Mouse (Mus musculus) liver, embryonic 12.5 days (tissue): ENCODE data around the gene Kcnq1. TPM values are rescaled to one million over a fixed set of nuclear protein-coding genes. Genes with fewer than 3 reads are reported as not detected.

Experiments used
- ATAC-seq: fragments of 200-750 bp; cut with Nextera tagmentation; 2 replicates; pipeline ENCODE4 v1.8.0; 2017; ENCODE audit warnings: moderate number of reproducible peaks, mild to moderate bottlenecking, moderate library complexity
- H3K27ac ChIP-seq: fragments of 300-500 bp; sonication (generic); 2 replicates; pipeline ENCODE4 v1.5.1; 2016; ENCODE audit warnings: mild to moderate bottlenecking
- H3K27me3 ChIP-seq: fragments of 300-500 bp; sonication (generic); replicated peaks from 2 replicates; pipeline ENCODE4 v1.6.1; 2016; ENCODE audit warnings: mild to moderate bottlenecking, moderate library complexity
- H3K36me3 ChIP-seq: fragments of 300-500 bp; sonication (generic); 2 replicates; pipeline ENCODE4 v1.6.1; 2016; ENCODE audit warnings: mild to moderate bottlenecking, moderate library complexity
- H3K4me1 ChIP-seq: fragments of 300-500 bp; sonication (generic); 2 replicates; pipeline ENCODE4 v1.6.1; 2016
- H3K4me2 ChIP-seq: fragments of 300-500 bp; sonication (generic); 2 replicates; pipeline ENCODE4 v1.6.1; 2016; ENCODE audit warnings: mild to moderate bottlenecking, moderate library complexity
- H3K4me3 ChIP-seq: fragments of 300-500 bp; sonication (generic); 2 replicates; pipeline ENCODE4 v1.5.1; 2016; ENCODE audit warnings: mild to moderate bottlenecking, moderate library complexity
- H3K9ac ChIP-seq: fragments of 300-500 bp; sonication (generic); 2 replicates; pipeline ENCODE4 v1.6.1; 2016; ENCODE audit warnings: mild to moderate bottlenecking, moderate library complexity
- H3K9me3 ChIP-seq: fragments of 300-500 bp; sonication (generic); replicated peaks from 2 replicates; pipeline ENCODE4 v1.6.1; 2016; ENCODE audit warnings: mild to moderate bottlenecking, moderate library complexity
- WGBS: fragments of 180-500 bp; shearing (Covaris S2); methylation state at CpG from one replicate; pipeline ENCODE4 v1.1.7; 2016; ENCODE audit not compliant: insufficient replicate concordance; 5-methylcytosine and 5-hydroxymethylcytosine counted together
- polyA plus RNA-seq: library from polyadenylated mRNA; unstranded; fragments of >200 nt; fragmentation: Nextera tagmentation; extraction: Ambion mirVana; gene quantifications from 2 replicates; pipeline ENCODE4 v1.2.1, GENCODE M21; 2016

Gene Kcnq1
- polyA plus RNA-seq, 1 experiment from 2014 or later: 0.21 TPM

DNA sequence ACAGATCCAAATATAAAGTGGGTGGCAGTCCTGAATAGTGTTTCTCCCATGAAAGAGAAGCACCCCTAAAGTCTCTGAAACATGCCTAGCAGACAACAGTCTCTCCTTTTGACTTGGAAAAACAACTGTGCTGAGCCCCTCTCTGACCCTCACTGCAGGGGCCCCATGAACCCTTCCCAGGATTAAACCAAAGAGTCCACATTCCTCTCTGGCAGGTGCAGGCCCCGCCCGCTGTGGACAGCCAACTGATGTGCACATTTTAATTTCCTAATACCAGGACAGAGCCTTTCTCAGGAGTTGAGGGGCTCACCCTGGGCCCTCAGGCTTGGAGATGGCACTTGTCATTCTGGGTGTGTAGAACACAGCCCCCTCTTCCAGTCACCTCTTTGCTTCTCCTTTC, 148.7 kb downstream of the Kcnq1 start:
- Histone ChIP-seq H3K9me3 (peaks cover 32% of the 10 kb centered on the region), H3K27me3 (no peaks in the 10 kb centered on the region), H3K4me3 (no peak overlapping the region), H3K9ac (no peak overlapping the region), H3K4me1 (no peaks in the 10 kb centered on the region), H3K4me2 (no peak overlapping the region), H3K36me3 (peaks cover 62% of the 10 kb centered on the region), H3K27ac (no peak overlapping the region)
- WGBS: 96% methylated on average over 2 of the region's 2 CpGs
- no peak for ATAC-seq

DNA sequence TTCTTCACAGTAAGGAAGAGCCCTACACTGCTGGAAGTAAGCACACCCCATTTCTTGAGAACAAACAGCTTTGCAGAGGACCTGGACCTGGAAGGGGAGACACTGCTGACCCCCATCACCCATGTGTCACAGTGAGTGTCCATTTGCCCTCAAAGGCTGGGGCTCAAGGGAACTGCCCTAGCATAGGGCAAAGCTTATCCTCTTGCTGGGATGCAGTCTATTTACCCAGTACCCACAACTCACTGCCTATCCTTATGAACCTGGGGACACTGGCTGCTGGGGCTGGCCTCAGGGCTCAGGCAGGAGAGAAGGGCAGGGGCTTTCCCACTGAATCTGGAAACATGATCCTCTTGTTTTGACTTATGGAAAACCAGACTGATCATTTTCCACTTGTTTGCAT, 155.1 kb downstream of the Kcnq1 start:
- Histone ChIP-seq H3K4me1 (no peaks in the 10 kb centered on the region), H3K9me3 (no peaks in the 10 kb centered on the region), H3K27me3 (no peaks in the 10 kb centered on the region), H3K4me2 (no peak overlapping the region), H3K4me3 (no peak overlapping the region), H3K27ac (no peak overlapping the region), H3K9ac (no peak overlapping the region), H3K36me3 (peaks cover 17% of the 10 kb centered on the region; the same call in 1 of the 2 replicates)
- ATAC-seq: no peak

DNA sequence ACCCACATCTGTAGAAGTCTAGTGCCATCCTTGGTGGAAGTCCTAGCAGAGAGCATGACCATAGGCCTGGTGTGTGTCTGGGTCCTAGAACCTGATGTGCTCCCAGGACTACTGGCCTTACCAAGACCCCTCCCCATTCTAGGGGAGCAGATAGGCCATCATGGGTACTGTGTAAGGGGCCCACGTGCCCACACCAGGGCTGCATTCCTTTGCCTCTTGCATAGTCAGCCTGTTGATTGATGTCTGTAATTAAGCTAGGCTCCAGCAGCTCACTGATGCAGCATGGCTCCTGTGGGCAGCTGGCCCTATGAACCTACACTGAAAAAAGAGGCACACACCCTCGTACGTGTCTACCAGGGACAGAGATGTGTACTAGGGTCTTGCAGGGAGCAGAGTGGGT, 157.4 kb downstream of the Kcnq1 start:
- 0 out of 2 replicates have a peak, but pooled peaks cover 6% of the 10 kb centered on the region for H3K4me1 ChIP-seq
- 63% methylated on average over 3 of the region's 3 CpGs for WGBS
- H3K4me3 ChIP-seq: no peak overlapping the region

DNA sequence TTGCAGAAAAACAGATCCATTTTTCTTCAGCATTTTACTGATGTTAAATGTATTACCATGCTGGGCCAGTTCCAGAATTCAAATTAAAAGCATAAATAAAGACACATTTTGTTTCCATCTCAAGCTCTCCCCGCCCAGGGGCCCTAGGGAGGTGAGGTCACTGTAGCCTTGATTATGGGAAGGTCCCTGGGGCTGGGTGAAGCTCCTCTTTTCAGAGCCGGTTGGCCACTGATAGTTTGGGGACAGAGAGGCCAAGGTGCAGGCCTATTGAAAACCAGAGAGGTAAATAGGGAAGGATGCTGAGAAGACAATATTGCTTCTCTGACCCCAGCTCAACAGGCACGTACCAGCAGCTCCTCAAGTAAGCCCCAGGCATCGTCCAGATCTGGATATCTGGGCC, 157.8 kb downstream of the Kcnq1 start:
- no peak overlapping the region for H3K9ac ChIP-seq
- ATAC-seq: no peak
- no peak overlapping the region for H3K4me2 ChIP-seq
- H3K4me1 ChIP-seq: 0 out of 2 replicates have a peak, but pooled peaks cover 6% of the 10 kb centered on the region
- WGBS: 82% methylated on average over 4 of the region's 4 CpGs
- no peaks in the 10 kb centered on the region for H3K27me3 ChIP-seq
- H3K4me3 ChIP-seq: no peak overlapping the region
- 0 out of 2 replicates have a peak, but pooled peaks cover 5% of the 10 kb centered on the region for H3K36me3 ChIP-seq
- H3K9me3 ChIP-seq: no peaks in the 10 kb centered on the region
- no peak overlapping the region for H3K27ac ChIP-seq

More for the DNA sequence above, 157.4 kb downstream of the Kcnq1 start:
- H3K4me2 ChIP-seq: no peak overlapping the region
- no peak for ATAC-seq
- no peaks in the 10 kb centered on the region for H3K9me3 ChIP-seq
- H3K9ac ChIP-seq: no peak overlapping the region
- no peaks in the 10 kb centered on the region for H3K27me3 ChIP-seq
- peaks cover 5% of the 10 kb centered on the region; the same call in 1 of the 2 replicates for H3K36me3 ChIP-seq
- no peak overlapping the region for H3K27ac ChIP-seq

DNA sequence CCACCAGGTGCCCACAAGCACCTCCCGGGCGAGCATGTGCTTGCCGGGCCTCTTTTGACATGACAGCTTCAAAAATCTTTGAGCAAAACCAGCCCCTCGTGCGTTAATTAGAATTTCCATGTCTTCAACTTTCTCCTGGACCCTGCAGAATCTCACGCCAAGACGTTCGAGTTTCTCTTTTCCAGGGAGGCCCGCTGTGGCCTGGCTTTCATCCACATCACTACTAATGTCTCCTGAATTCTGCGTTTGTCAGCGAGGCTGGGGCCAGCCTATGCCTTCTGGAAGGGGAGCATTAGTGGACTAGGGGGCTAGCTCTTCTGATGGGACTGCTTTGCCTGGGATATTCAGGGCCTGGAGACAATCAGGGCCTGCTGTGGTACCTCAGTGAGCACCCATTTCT, 159.2 kb downstream of the Kcnq1 start:
- Histone ChIP-seq H3K4me2 (no peak overlapping the region), H3K4me1 (0 out of 2 replicates have a peak, but pooled peaks cover 6% of the 10 kb centered on the region), H3K27me3 (no peaks in the 10 kb centered on the region), H3K4me3 (no peak overlapping the region), H3K9me3 (no peaks in the 10 kb centered on the region), H3K36me3 (0 out of 2 replicates have a peak, but pooled peaks cover 7% of the 10 kb centered on the region), H3K27ac (no peak overlapping the region), H3K9ac (no peak overlapping the region)
- no peak for ATAC-seq
- WGBS: 74% methylated on average over 11 of the region's 11 CpGs

DNA sequence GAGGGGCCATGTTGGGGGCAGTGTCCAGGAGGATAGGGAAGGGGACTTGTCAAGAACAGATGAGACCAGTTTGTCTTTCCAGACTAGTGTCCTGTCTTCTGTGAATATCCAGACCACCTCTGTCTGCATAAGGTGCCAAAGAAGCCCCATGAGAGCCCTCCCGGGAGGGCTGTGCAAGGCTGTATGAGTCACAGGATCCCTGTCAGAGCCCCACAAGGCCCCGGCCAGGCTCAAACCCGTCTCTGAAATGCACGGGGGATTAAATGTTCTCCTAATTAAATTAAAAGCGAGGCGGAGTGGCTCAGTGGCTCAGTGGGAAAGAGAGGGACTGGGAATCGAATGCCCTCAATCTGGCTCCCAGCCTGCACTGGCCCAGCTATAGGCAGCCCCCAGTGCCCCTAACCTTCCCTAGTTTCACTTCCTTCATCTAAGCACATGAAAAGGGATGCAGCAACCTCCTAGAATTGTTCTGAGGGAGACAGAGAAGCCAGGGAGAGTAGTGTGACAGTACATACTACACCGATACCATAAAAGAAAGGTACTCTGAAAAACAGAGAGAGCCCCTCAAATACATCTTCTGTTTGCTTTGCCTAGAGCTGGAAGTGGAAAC, 159.8 kb downstream of the Kcnq1 start:
- no peak overlapping the region for H3K4me3 ChIP-seq
- H3K9ac ChIP-seq: no peak overlapping the region
- no peaks in the 10 kb centered on the region for H3K9me3 ChIP-seq
- H3K4me1 ChIP-seq: 0 out of 2 replicates have a peak, but pooled peaks cover 6% of the 10 kb centered on the region
- no peaks in the 10 kb centered on the region for H3K27me3 ChIP-seq
- WGBS: 62% methylated on average over 8 of the region's 8 CpGs
- ATAC-seq: no peak
- no peak overlapping the region for H3K27ac ChIP-seq
- H3K4me2 ChIP-seq: no peak overlapping the region
- 0 out of 2 replicates have a peak, but pooled peaks cover 7% of the 10 kb centered on the region for H3K36me3 ChIP-seq

DNA sequence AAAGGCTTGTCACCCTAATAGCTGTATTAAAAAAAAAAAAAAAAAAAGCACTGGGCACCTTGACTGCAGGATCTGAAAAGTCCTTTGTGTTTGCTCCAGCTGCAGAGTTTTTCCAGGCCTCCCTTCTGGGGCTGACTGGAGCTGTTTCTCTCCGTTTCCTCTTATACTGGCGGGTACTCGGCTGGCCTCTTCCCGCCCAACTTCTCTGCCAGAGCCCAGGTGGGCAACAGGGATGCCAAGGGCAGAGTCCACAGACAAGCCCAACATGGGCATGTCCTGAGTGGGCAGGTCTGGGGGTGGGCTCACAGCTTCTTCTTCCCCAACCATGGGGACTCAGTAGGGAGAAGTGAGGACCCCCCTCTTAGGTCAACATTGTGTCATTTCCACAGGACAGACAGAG, 167.6 kb downstream of the Kcnq1 start:
- Histone ChIP-seq H3K9me3 (no peaks in the 10 kb centered on the region), H3K36me3 (peaks cover 20% of the 10 kb centered on the region; the same call in 1 of the 2 replicates), H3K4me2 (no peak overlapping the region), H3K27ac (no peak overlapping the region), H3K4me3 (no peak overlapping the region), H3K9ac (no peak overlapping the region), H3K27me3 (no peaks in the 10 kb centered on the region), H3K4me1 (no peaks in the 10 kb centered on the region)
- no peak for ATAC-seq
- 81% methylated on average over 4 of the region's 4 CpGs for WGBS

DNA sequence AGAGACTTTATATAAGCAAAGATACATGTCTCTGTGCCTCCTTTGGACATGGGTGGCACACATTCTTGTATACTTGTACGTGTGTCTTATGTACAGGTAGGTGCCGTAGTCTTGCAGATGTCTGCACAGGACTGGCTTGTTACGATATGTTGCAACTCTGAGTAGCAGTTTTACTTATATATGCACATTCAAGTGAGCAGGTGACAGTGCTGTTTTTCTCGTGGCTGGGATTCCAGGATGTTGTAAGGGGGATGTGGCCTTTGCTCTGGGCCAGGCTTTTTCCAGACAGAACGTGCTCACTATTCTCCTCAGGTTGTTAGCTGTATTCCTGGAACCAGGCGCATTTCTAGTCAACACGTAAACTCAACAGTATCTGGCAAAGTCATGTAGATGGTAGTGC, 168.9 kb downstream of the Kcnq1 start:
- ATAC-seq: no peak
- H3K4me2 ChIP-seq: no peak overlapping the region
- no peak overlapping the region for H3K9ac ChIP-seq
- WGBS: 72% methylated on average over 7 of the region's 7 CpGs
- H3K4me1 ChIP-seq: no peaks in the 10 kb centered on the region
- no peaks in the 10 kb centered on the region for H3K9me3 ChIP-seq
- H3K36me3 ChIP-seq: peaks cover 23% of the 10 kb centered on the region; the same call in 1 of the 2 replicates
- no peak overlapping the region for H3K27ac ChIP-seq
- H3K27me3 ChIP-seq: no peaks in the 10 kb centered on the region
- H3K4me3 ChIP-seq: no peak overlapping the region

DNA sequence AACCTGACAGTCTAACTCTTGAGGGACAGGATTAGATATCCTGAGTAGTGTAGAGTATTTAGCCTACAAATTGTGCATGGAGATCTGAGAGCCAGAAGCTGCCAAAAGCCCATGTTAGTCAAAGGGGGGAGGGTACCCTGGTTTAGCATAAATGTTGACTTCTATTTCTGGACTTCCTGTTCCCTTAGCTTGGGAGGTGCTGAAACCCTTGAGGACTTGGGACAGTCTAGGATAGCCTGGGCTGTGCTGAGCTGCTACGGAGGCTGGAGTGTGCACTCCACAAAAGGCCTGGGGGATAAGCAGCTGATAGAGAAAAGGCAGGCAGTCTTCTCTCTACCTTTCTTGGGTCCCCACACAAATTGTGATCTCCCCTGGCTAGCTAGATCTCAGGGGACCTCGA, 177.5 kb downstream of the Kcnq1 start:
- no peak for ATAC-seq
- no peaks in the 10 kb centered on the region for H3K9me3 ChIP-seq
- H3K27ac ChIP-seq: no peak overlapping the region
- no peak overlapping the region for H3K4me2 ChIP-seq
- no peak overlapping the region for H3K4me3 ChIP-seq
- WGBS: 50% methylated on average over 2 of the region's 2 CpGs
- peaks cover 74% of the 10 kb centered on the region for H3K4me1 ChIP-seq
- H3K36me3 ChIP-seq: peaks cover 19% of the 10 kb centered on the region; the same call in 1 of the 2 replicates
- H3K9ac ChIP-seq: no peak overlapping the region
- H3K27me3 ChIP-seq: no peaks in the 10 kb centered on the region

DNA sequence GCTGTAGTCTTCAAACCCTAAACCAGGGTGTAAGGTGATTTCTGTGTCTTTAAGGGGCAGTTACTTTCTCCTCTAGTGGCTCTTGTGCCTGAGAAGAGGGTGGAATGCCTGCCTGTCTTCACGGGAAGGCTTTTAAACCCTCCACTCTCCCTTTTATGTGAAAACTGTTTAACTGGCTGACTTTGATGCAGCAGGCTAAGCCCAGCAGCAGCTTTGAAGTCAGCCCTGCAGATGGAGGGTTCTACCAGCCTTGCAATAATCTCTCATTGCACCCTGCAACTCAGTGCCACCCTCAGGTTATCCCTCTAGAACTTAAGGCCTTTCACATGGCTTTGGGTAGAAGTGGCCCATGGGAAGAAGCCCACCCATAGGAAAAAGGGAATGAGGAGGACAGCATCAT, 178.7 kb downstream of the Kcnq1 start:
- Histone ChIP-seq H3K4me3 (no peak overlapping the region), H3K9ac (no peak overlapping the region), H3K4me1 (peaks cover 86% of the 10 kb centered on the region), H3K9me3 (no peaks in the 10 kb centered on the region), H3K27me3 (no peaks in the 10 kb centered on the region), H3K27ac (no peak overlapping the region), H3K4me2 (no peak overlapping the region), H3K36me3 (peaks cover 19% of the 10 kb centered on the region; the same call in 1 of the 2 replicates)
- ATAC-seq: no peak
- 58% methylated on average over 1 of the region's 1 CpGs for WGBS

DNA sequence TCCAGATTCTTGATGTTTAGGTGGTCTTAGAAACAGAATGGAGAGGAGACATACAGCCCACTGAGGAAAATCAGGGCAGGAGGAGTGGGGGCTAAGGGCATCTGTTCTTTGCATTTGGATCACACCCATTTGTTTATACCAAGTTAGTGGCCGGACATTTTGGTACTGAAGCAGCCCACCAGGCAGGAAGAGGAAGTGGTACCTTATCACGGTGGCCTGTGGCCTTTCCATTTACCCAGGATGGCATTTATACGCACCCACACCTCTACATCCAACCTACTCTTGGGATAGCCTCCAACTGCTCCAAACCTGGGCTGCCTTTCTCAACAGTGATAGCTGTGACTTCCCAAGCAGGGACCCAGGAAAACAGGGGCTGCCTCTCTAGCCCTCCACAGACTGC, 179.3 kb downstream of the Kcnq1 start:
- H3K27me3 ChIP-seq: no peaks in the 10 kb centered on the region
- ATAC-seq: no peak
- 15% methylated on average over 3 of the region's 3 CpGs for WGBS
- no peak overlapping the region for H3K27ac ChIP-seq
- no peak overlapping the region for H3K4me3 ChIP-seq
- H3K9me3 ChIP-seq: no peaks in the 10 kb centered on the region
- peaks cover 92% of the 10 kb centered on the region for H3K4me1 ChIP-seq
- 0 out of 2 replicates have a peak, but pooled peaks cover 20% of the 10 kb centered on the region for H3K36me3 ChIP-seq
- H3K9ac ChIP-seq: no peak overlapping the region
- no peak overlapping the region for H3K4me2 ChIP-seq

DNA sequence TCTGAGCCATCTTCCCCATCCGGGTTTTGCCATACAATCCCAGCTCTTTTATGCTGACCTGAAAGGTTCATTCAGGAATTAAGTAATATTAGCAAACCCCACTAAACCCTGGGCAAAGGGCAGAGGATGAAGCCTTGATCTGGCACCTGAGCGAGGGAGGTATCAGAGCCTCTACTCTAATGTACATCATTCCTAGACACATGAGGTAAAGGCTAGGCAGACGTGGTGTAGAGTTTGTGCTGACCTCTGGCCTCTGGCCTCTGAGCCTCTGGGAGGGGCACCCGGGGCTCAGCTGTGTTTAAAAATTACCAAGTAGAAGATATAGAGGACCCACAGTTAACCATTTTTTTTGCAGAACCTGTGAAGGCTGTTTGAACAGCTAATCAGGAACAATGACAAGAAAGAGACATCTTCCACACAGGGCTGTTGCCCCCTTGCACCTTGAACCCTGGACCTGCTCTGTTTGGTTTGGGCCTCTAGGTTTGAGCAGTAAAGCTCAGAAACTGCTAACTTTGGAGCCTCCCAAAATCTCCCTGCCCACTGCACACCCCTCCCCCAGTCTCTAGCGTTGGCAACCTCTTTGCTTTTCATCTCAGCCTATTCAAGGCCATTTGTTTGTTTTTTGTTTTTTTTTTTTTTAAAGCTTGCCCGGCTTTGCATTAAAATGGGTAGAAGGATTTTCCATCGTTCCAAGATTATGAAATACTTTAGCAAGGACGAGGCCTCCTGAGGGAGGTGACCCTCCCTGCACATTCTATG, 180.5 kb downstream of the Kcnq1 start:
- WGBS: 61% methylated on average over 8 of the region's 8 CpGs
- Histone ChIP-seq H3K4me3 (no peak overlapping the region), H3K9ac (no peak overlapping the region), H3K4me1 (peaks cover 98% of the 10 kb centered on the region), H3K27ac (no peak overlapping the region), H3K9me3 (no peaks in the 10 kb centered on the region), H3K4me2 (no peak overlapping the region), H3K27me3 (no peaks in the 10 kb centered on the region), H3K36me3 (peaks cover 27% of the 10 kb centered on the region; the same call in 1 of the 2 replicates)
- ATAC-seq: peak; percentile 65
